Mouse (Mus musculus) midbrain, postnatal 0 days (tissue): ENCODE results near the gene Ffar1. TPM values are rescaled to one million over a fixed set of nuclear protein-coding genes. Genes with fewer than 3 reads are reported as not detected.

Source experiments
- ATAC-seq: fragments of 200-750 bp; cut with Nextera tagmentation; 2 replicates; pipeline ENCODE4 v1.8.0; 2017; ENCODE audit warnings: moderate number of reproducible peaks, mild to moderate bottlenecking, moderate TSS enrichment, moderate library complexity; ENCODE audit not compliant: low FRiP score
- DNase-seq: peaks from one replicate; pipeline ENCODE4 v3.0.0-alpha.2; 2015; ENCODE audit warnings: low spot score
- H3K27ac ChIP-seq: fragments of 300-500 bp; sonication (generic); 2 replicates; pipeline ENCODE4 v1.5.1; 2014; ENCODE audit warnings: low read depth, mild to moderate bottlenecking, low read length, mixed read lengths
- H3K27me3 ChIP-seq: fragments of 300-500 bp; sonication (generic); 2 replicates; pipeline ENCODE4 v1.6.1; 2014; ENCODE audit warnings: low read length, control low read depth, mixed read lengths; ENCODE audit not compliant: insufficient read depth
- H3K36me3 ChIP-seq: fragments of 300-500 bp; sonication (generic); 2 replicates; pipeline ENCODE4 v1.6.1; 2014; ENCODE audit warnings: low read length, control low read depth, mixed read lengths; ENCODE audit not compliant: insufficient read depth
- H3K4me1 ChIP-seq: fragments of 300-500 bp; sonication (generic); 2 replicates; pipeline ENCODE4 v1.6.1; 2014; ENCODE audit warnings: mild to moderate bottlenecking, control low read depth, antibody characterized with exemption, low read length, mixed read lengths; ENCODE audit not compliant: insufficient read depth
- H3K4me2 ChIP-seq: fragments of 300-500 bp; sonication (generic); 2 replicates; pipeline ENCODE4 v1.6.1; 2014; ENCODE audit warnings: low read depth, mild to moderate bottlenecking, low read length, mixed read lengths; ENCODE audit not compliant: poor library complexity, severe bottlenecking
- H3K4me3 ChIP-seq: fragments of 300-500 bp; sonication (generic); 2 replicates; pipeline ENCODE4 v1.5.1; 2014; ENCODE audit warnings: low read depth, mild to moderate bottlenecking, low read length, moderate library complexity
- H3K9ac ChIP-seq: fragments of 300-500 bp; sonication (generic); replicated peaks from 2 replicates; pipeline ENCODE4 v1.6.1; 2014; ENCODE audit warnings: mild to moderate bottlenecking, low read length, moderate library complexity, mixed read lengths; ENCODE audit not compliant: poor library complexity, severe bottlenecking
- H3K9me3 ChIP-seq: fragments of 300-500 bp; sonication (generic); 2 replicates; pipeline ENCODE4 v1.6.1; 2016; ENCODE audit warnings: low read length, control low read depth
- CTCF ChIP-seq: IDR thresholded peaks from 2 replicates; pipeline ENCODE4 v1.5.1; 2016; ENCODE audit warnings: antibody characterized with exemption, mild to moderate bottlenecking
- WGBS: fragments of 180-500 bp; shearing (Covaris S2); extraction: QIAGEN DNeasy Blood & Tissue Kit; methylation state at CpG from one replicate; pipeline ENCODE4 v1.1.7; 2014; 5-methylcytosine and 5-hydroxymethylcytosine counted together
- polyA plus RNA-seq: library from polyadenylated mRNA; unstranded; fragments of >200 nt; fragmentation: Nextera tagmentation; extraction: Ambion mirVana; gene quantifications from 2 replicates; pipeline ENCODE4 v1.2.1, GENCODE M21; 2015
- total RNA-seq: library from RNA; depleted of rRNA; stranded (reverse); fragments of >200 nt; gene quantifications from 2 replicates; pipeline ENCODE4 v1.2.3, GENCODE M21; 2014

The Ffar1 gene
- total and polyA plus RNA-seq, 2 experiments from 2014 or later: not detected

- Histone ChIP-seq H3K9me3 (no peaks in the 10 kb centered on the region), H3K27me3 (no peaks in the 10 kb centered on the region; the same call in none of the 2 replicates), H3K27ac (peak overlapping the region; percentile 58; the same call in 1 of the 2 replicates), H3K4me2 (peak overlapping the region; percentile 39), H3K9ac (peak overlapping the region; percentile 36; the same call in 1 of the 2 replicates), H3K4me3 (peak overlapping the region; percentile 20), H3K36me3 (no peaks in the 10 kb centered on the region), H3K4me1 (no peaks in the 10 kb centered on the region)
- peak; percentile 86 for DNase-seq
- ATAC-seq: peak; percentile 60
- 6% methylated on average over 14 of the region's 16 CpGs for WGBS
- TF ChIP-seq CTCF: peak; percentile 85
Measured at GRCm38 (mm10) chr7:30859635-30860402, 1.5 kb downstream of the Ffar1 start.

- Histone ChIP-seq H3K4me2 (peak overlapping the region; percentile 39; the same call in 1 of the 2 replicates), H3K9ac (no peak overlapping the region), H3K36me3 (no peaks in the 10 kb centered on the region), H3K4me3 (no peak overlapping the region), H3K27me3 (no peaks in the 10 kb centered on the region; the same call in none of the 2 replicates), H3K9me3 (no peaks in the 10 kb centered on the region), H3K4me1 (no peaks in the 10 kb centered on the region), H3K27ac (no peak overlapping the region)
- DNase-seq: peak; percentile 85
- peak; percentile 55 for ATAC-seq
- TF ChIP-seq CTCF: peak; percentile 91
Measured at GRCm38 (mm10) chr7:30859290-30859634, 2.1 kb downstream of the Ffar1 start.

- H3K9ac ChIP-seq: no peak overlapping the region
- H3K27ac ChIP-seq: no peak overlapping the region
- WGBS: 66% methylated on average over 1 of the region's 1 CpGs
- no peak for DNase-seq
- H3K4me2 ChIP-seq: no peak overlapping the region
- TF ChIP-seq CTCF: no peak
- ATAC-seq: no peak
- no peaks in the 10 kb centered on the region for H3K9me3 ChIP-seq
- no peaks in the 10 kb centered on the region for H3K4me1 ChIP-seq
- no peak overlapping the region for H3K4me3 ChIP-seq
- H3K36me3 ChIP-seq: no peaks in the 10 kb centered on the region
- no peaks in the 10 kb centered on the region; the same call in none of the 2 replicates for H3K27me3 ChIP-seq
Measured at GRCm38 (mm10) chr7:30857746-30858145, 3.6 kb downstream of the Ffar1 start.

- DNase-seq (no peak), ATAC-seq (no peak)
- Histone ChIP-seq H3K27me3 (no peaks in the 10 kb centered on the region; the same call in 1 of the 2 replicates), H3K9ac (no peak within 1 kb of the TSS), H3K4me2 (no peak within 1 kb of the TSS), H3K9me3 (no peaks in the 10 kb centered on the region), H3K27ac (no peak within 1 kb of the TSS), H3K36me3 (no peaks in the 10 kb centered on the region), H3K4me1 (no peaks in the 10 kb centered on the region), H3K4me3 (no peak within 1 kb of the TSS)
- WGBS: 84% methylated on average over 6 of the region's 6 CpGs
- TF ChIP-seq CTCF: no peak
Measured at GRCm38 (mm10) chr7:30856078-30856477, 5.3 kb downstream of the Ffar1 start, which contains the start of gene Ffar3. Ffar3 (minus strand) TSS chr7:30856178.

GRCm38 (mm10) chr7:30851421-30851820 lies 9.9 kb downstream of the Ffar1 start:
- H3K4me3 ChIP-seq: no peak overlapping the region
- no peaks in the 10 kb centered on the region for H3K36me3 ChIP-seq
- no peak for DNase-seq
- WGBS: 77% methylated on average over 1 of the region's 1 CpGs
- no peak overlapping the region for H3K4me2 ChIP-seq
- no peak overlapping the region for H3K9ac ChIP-seq
- no peaks in the 10 kb centered on the region for H3K9me3 ChIP-seq
- TF ChIP-seq CTCF: no peak
- ATAC-seq: no peak
- H3K27me3 ChIP-seq: no peaks in the 10 kb centered on the region; the same call in 1 of the 2 replicates
- no peak overlapping the region for H3K27ac ChIP-seq
- peaks cover 2% of the 10 kb centered on the region; the same call in 1 of the 2 replicates for H3K4me1 ChIP-seq

- ATAC-seq (no peak), DNase-seq (no peak)
- 86% methylated on average over 6 of the region's 6 CpGs for WGBS
- no peak overlapping the region for H3K4me3 ChIP-seq
- no peak overlapping the region for H3K27ac ChIP-seq
- H3K9ac ChIP-seq: no peak overlapping the region
- H3K9me3 ChIP-seq: no peaks in the 10 kb centered on the region
- peaks cover 2% of the 10 kb centered on the region; the same call in 1 of the 2 replicates for H3K4me1 ChIP-seq
- H3K4me2 ChIP-seq: no peak overlapping the region
- H3K27me3 ChIP-seq: no peaks in the 10 kb centered on the region
- TF ChIP-seq CTCF: no peak
- H3K36me3 ChIP-seq: no peaks in the 10 kb centered on the region
Measured at GRCm38 (mm10) chr7:30847934-30848333, 13.4 kb downstream of the Ffar1 start.
